Mouse (Mus musculus): ENCODE data around the gene Taf4. TPM values are rescaled to one million over a fixed set of nuclear protein-coding genes. Genes with fewer than 3 reads are reported as not detected.

Taf4 gene
- polyA plus RNA-seq, 1 experiment from 2014 or later, result 4.9 TPM

DNA sequence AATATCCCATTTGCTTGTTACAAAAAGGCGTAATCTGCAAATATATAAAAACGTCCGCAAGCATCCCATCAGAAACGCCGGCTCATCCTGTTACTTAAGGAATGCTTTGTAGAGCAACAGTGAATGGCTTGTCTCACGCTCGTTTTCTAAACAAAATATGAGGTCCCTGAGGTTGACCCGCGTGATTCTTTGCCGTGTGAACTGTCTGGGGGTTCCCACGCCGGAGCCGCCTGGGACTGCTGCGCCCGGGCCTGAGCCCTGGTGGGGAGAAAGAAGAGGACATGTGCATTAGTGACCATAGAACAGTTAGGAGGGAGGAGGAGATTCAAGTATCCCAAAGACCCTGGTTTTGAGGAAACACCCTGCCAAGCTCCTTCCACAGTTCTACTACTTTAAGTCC is 63.1 kb downstream of the Taf4 start:
- Histone ChIP-seq H3K4me3 (ENCODE audit: low read depth, low read length) (no peak overlapping the region), H3K4me1 (replicated peaks; ENCODE audit: control insufficient read depth, insufficient read depth, low read length) (no peaks in the 10 kb centered on the region), H3K27me3 (replicated peaks; ENCODE audit: control insufficient read depth, insufficient read depth, low read length) (no peaks in the 10 kb centered on the region), H3K4me2 (no peak overlapping the region), H3K27ac (ENCODE audit: low read depth, low read length) (no peak overlapping the region), H3K9ac (ENCODE audit: low read depth, low read length) (no peak overlapping the region), H3K36me3 (ENCODE audit: control insufficient read depth, insufficient read depth, low read length) (peaks cover 20% of the 10 kb centered on the region; the same call in 1 of the 2 replicates), H3K9me3 (ENCODE audit: control insufficient read depth, low read length) (no peaks in the 10 kb centered on the region)
- 90% methylated on average over 15 of the region's 15 CpGs for WGBS
- ATAC-seq (replicated peaks; ENCODE audit: low FRiP score) (no peak), DNase-seq (ENCODE audit: low spot score) (no peak)

DNA sequence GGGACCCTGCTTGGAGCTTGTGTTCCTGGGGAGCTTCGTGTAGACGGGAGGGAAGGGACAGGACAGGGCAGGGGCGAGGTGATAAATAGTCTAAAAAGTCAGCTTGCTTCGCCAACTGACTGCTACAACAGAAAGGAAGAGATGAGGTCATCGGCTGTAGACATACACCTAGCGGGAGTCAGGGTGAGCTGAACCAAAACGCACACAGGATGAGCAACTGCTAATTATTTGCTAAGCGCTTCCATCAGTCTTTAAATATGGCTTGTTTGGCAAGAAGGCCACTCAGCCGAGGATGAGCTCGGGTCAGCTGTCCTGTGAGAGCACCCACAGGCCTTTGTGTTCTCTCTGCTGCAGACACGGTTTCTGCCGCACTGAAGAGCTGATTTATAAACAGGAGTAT is 63.5 kb downstream of the Taf4 start:
- ATAC-seq (replicated peaks; ENCODE audit: low FRiP score), result no peak

DNA sequence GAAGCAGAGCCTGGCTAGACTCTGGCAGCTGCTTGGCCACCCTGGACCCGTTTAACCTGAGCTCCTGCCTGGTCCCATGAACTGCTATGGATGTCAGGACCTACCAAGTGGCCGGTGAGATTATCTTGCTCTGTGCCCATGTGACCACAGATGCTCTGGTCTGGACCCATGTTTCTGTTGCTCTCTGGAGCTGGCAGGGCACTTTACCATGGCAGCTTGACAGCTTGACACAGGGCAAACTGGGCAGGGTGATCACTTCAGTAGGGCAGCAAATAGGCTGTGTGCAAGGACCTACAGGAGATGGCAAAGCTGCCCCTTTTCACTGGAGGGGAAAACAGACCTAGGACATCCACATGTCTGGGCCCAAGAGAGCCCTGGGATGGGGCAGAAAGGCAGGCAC is 79.5 kb downstream of the Taf4 start:
- Histone ChIP-seq H3K9ac (ENCODE audit: low read depth, low read length) (no peak overlapping the region), H3K36me3 (ENCODE audit: control insufficient read depth, insufficient read depth, low read length) (no peaks in the 10 kb centered on the region), H3K9me3 (ENCODE audit: control insufficient read depth, low read length) (no peaks in the 10 kb centered on the region), H3K4me3 (ENCODE audit: low read depth, low read length) (no peak overlapping the region), H3K4me2 (no peak overlapping the region), H3K27ac (ENCODE audit: low read depth, low read length) (no peak overlapping the region), H3K4me1 (replicated peaks; ENCODE audit: control insufficient read depth, insufficient read depth, low read length) (no peaks in the 10 kb centered on the region), H3K27me3 (replicated peaks; ENCODE audit: control insufficient read depth, insufficient read depth, low read length) (no peaks in the 10 kb centered on the region)
- 78% methylated on average over 2 of the region's 2 CpGs for WGBS
- no peak for DNase-seq (ENCODE audit: low spot score)
- ATAC-seq (replicated peaks; ENCODE audit: low FRiP score), result no peak

More for the DNA sequence above, 63.5 kb downstream of the Taf4 start:
- Histone ChIP-seq H3K4me3 (ENCODE audit: low read depth, low read length) (no peak overlapping the region), H3K9ac (ENCODE audit: low read depth, low read length) (no peak overlapping the region), H3K9me3 (ENCODE audit: control insufficient read depth, low read length) (no peaks in the 10 kb centered on the region), H3K4me2 (no peak overlapping the region), H3K4me1 (replicated peaks; ENCODE audit: control insufficient read depth, insufficient read depth, low read length) (no peaks in the 10 kb centered on the region), H3K36me3 (ENCODE audit: control insufficient read depth, insufficient read depth, low read length) (peaks cover 20% of the 10 kb centered on the region; the same call in 1 of the 2 replicates), H3K27me3 (replicated peaks; ENCODE audit: control insufficient read depth, insufficient read depth, low read length) (no peaks in the 10 kb centered on the region), H3K27ac (ENCODE audit: low read depth, low read length) (no peak overlapping the region)
- no peak for DNase-seq (ENCODE audit: low spot score)
- 77% methylated on average over 12 of the region's 12 CpGs for WGBS

DNA sequence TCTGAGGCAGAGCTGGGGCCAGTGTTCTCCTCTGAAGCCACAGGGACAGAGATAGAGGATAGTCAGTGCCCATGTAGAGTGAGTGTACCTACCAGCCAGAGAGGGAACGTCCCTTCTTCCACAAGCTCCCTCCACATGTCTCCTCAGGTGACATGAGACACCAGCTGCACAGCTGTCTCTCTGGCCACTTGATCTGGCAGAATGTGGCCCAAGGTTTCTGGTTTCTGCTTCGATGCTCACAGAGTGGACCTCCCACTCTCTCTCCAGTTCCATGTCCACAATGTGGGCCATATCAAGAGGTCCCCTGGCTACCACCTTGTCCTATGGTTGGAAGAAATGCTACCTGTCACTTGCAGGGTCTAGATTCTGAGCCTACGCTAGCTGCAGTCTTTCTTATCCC is 85.4 kb downstream of the Taf4 start:
- Histone ChIP-seq H3K4me3 (ENCODE audit: low read depth, low read length) (no peak overlapping the region), H3K4me1 (replicated peaks; ENCODE audit: control insufficient read depth, insufficient read depth, low read length) (no peaks in the 10 kb centered on the region), H3K36me3 (ENCODE audit: control insufficient read depth, insufficient read depth, low read length) (no peaks in the 10 kb centered on the region), H3K9me3 (ENCODE audit: control insufficient read depth, low read length) (no peaks in the 10 kb centered on the region), H3K4me2 (no peak overlapping the region), H3K9ac (ENCODE audit: low read depth, low read length) (no peak overlapping the region), H3K27ac (ENCODE audit: low read depth, low read length) (no peak overlapping the region), H3K27me3 (replicated peaks; ENCODE audit: control insufficient read depth, insufficient read depth, low read length) (no peaks in the 10 kb centered on the region)
- 76% methylated on average over 3 of the region's 3 CpGs for WGBS
- ATAC-seq (replicated peaks; ENCODE audit: low FRiP score) (no peak), DNase-seq (ENCODE audit: low spot score) (no peak)

DNA sequence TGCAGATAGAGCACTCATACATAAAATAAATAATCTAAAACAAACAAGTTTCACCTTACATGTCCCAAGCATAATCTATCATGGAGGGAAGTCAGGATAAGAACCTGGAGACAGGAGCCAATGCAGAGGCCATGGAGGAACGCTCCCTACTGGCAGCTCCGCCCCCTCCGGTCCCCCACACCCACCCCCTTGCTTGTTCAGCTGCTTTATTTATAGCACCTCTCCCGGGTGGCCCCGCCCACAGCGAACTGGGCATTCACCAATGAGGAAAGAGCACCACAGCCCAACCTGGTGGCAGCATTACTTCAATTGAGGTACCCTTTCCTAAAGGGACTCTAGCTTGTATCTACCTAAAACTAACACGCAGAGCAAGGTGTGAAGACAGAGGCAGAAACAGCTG is 91.9 kb downstream of the Taf4 start:
- no peaks in the 10 kb centered on the region for H3K4me1 ChIP-seq (replicated peaks; ENCODE audit: control insufficient read depth, insufficient read depth, low read length)
- no peak overlapping the region for H3K9ac ChIP-seq (ENCODE audit: low read depth, low read length)
- ATAC-seq (replicated peaks; ENCODE audit: low FRiP score) (no peak), DNase-seq (ENCODE audit: low spot score) (no peak)
- no peak overlapping the region for H3K4me2 ChIP-seq
- 33% methylated on average over 7 of the region's 7 CpGs for WGBS
- no peak overlapping the region for H3K27ac ChIP-seq (ENCODE audit: low read depth, low read length)
- no peaks in the 10 kb centered on the region for H3K9me3 ChIP-seq (ENCODE audit: control insufficient read depth, low read length)
- no peaks in the 10 kb centered on the region for H3K27me3 ChIP-seq (replicated peaks; ENCODE audit: control insufficient read depth, insufficient read depth, low read length)
- no peak overlapping the region for H3K4me3 ChIP-seq (ENCODE audit: low read depth, low read length)
- H3K36me3 ChIP-seq (ENCODE audit: control insufficient read depth, insufficient read depth, low read length), result no peaks in the 10 kb centered on the region

DNA sequence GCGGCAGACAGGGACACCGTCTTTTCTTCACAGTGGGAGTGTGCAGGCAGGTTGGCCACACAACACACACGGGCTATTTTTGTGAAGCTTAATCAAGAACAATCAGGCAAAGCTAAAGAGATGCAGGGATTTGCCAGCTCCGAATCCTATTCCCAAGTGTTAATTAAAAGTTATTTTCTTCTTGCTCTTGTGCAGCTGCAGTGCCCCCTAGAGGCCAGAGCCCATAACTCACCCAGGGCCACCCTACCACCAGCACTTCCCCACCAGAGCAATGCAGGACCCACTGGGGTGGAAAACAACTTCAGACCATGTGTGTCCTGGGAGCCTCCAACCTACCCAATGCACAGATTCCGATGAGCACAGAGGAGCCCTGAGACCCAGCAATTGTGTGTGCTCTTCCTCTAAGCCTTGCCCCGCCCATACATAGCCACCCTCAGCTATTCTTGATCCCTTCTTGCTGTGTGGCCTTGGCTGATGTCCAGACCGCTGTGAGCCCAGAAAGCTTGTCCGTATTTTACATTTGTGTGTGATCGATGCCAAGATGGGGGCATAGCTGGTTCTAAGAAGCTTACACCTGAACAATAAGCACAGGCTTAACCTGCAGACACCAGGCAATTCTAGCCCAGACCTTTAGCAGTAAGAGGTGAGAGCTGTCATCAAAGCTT is 98.8 kb downstream of the Taf4 start:
- no peaks in the 10 kb centered on the region for H3K36me3 ChIP-seq (ENCODE audit: control insufficient read depth, insufficient read depth, low read length)
- no peaks in the 10 kb centered on the region for H3K4me1 ChIP-seq (replicated peaks; ENCODE audit: control insufficient read depth, insufficient read depth, low read length)
- no peaks in the 10 kb centered on the region for H3K27me3 ChIP-seq (replicated peaks; ENCODE audit: control insufficient read depth, insufficient read depth, low read length)
- H3K4me2 ChIP-seq, result no peak overlapping the region
- no peaks in the 10 kb centered on the region for H3K9me3 ChIP-seq (ENCODE audit: control insufficient read depth, low read length)
- no peak overlapping the region for H3K27ac ChIP-seq (ENCODE audit: low read depth, low read length)
- no peak for ATAC-seq (replicated peaks; ENCODE audit: low FRiP score)
- H3K4me3 ChIP-seq (ENCODE audit: low read depth, low read length), result no peak overlapping the region
- no peak for DNase-seq (ENCODE audit: low spot score)
- WGBS, result 64% methylated on average over 9 of the region's 9 CpGs
- H3K9ac ChIP-seq (ENCODE audit: low read depth, low read length), result no peak overlapping the region

DNA sequence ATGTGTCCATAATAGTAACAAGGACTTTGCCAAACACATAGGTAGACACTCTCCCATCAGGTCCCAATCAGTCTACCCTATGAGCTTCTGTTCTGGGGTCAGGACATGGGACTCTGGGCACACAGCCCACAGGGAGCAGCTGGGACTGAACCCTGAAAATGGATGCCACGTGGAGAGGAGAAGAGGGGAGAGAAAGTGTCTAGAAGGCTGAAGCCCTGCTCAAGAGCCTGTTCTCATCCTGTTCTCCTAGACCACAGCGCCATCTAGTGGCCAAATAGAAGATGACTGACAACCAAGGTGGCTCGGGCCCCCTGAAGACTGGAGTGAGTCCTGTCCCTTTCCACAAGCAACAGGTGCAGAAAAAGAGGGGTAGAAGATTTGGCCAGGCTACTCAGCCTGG is 101.3 kb downstream of the Taf4 start:
- whole genome bisulfite sequencing, result 4% methylated on average over 3 of the region's 3 CpGs
- Histone ChIP-seq H3K9ac (ENCODE audit: low read depth, low read length) (no peak overlapping the region), H3K4me2 (no peak overlapping the region), H3K4me3 (ENCODE audit: low read depth, low read length) (no peak overlapping the region), H3K27me3 (replicated peaks; ENCODE audit: control insufficient read depth, insufficient read depth, low read length) (no peaks in the 10 kb centered on the region), H3K4me1 (replicated peaks; ENCODE audit: control insufficient read depth, insufficient read depth, low read length) (no peaks in the 10 kb centered on the region), H3K36me3 (ENCODE audit: control insufficient read depth, insufficient read depth, low read length) (no peaks in the 10 kb centered on the region), H3K27ac (ENCODE audit: low read depth, low read length) (no peak overlapping the region), H3K9me3 (ENCODE audit: control insufficient read depth, low read length) (no peaks in the 10 kb centered on the region)
- ATAC-seq (replicated peaks; ENCODE audit: low FRiP score), result peak; percentile 17; the same call in 1 of the 2 replicates
- DNase-seq (ENCODE audit: low spot score), result peak; percentile 64

DNA sequence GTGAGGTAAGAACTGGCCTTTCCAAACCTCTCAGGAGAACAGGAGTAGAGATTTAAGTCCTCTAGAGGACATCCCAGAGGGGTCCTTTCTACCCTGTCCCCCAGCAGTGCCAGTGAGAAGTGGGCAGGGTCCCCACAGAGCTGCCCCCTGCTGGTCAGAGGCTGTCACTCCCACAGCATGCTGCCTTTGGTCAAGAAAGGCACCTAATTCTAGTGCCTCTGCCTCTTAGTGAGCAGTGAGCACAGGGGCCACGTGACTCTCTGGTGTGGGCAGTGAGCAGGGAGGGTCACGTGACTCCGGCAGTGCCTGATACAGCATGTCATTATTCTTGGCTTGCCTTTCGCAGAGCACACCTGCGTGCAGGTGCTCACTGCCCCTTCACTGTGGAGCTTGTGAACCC is 103.1 kb downstream of the Taf4 start:
- no peaks in the 10 kb centered on the region for H3K36me3 ChIP-seq (ENCODE audit: control insufficient read depth, insufficient read depth, low read length)
- ATAC-seq (replicated peaks; ENCODE audit: low FRiP score) (no peak), DNase-seq (ENCODE audit: low spot score) (no peak)
- H3K27ac ChIP-seq (ENCODE audit: low read depth, low read length), result no peak overlapping the region
- 35% methylated on average over 5 of the region's 5 CpGs for WGBS
- H3K4me3 ChIP-seq (ENCODE audit: low read depth, low read length), result no peak overlapping the region
- H3K27me3 ChIP-seq (replicated peaks; ENCODE audit: control insufficient read depth, insufficient read depth, low read length), result no peaks in the 10 kb centered on the region
- H3K9ac ChIP-seq (ENCODE audit: low read depth, low read length), result no peak overlapping the region
- H3K9me3 ChIP-seq (ENCODE audit: control insufficient read depth, low read length), result no peaks in the 10 kb centered on the region
- H3K4me2 ChIP-seq, result no peak overlapping the region
- H3K4me1 ChIP-seq (replicated peaks; ENCODE audit: control insufficient read depth, insufficient read depth, low read length), result no peaks in the 10 kb centered on the region

DNA sequence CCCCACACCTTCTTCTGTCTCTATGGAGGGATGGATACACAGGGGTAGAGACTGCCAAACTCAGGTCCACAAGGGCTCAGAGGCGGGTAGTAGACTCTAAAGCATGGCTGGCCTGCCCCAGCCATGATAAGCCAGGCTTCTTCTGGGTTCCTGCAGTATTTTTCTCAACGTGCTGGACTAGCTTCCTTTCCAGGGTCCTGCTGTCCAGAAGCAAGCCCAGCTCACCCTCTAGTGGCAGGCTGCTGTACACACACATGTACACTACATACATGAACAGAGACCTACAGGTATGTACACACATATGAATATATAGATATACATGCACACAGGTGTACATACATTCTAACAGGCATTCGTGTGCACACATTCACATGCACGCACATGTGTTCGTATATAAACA is 103.7 kb downstream of the Taf4 start:
- WGBS, result 65% methylated on average over 5 of the region's 5 CpGs
- ATAC-seq (replicated peaks; ENCODE audit: low FRiP score), result no peak
- Histone ChIP-seq H3K4me1 (replicated peaks; ENCODE audit: control insufficient read depth, insufficient read depth, low read length) (no peaks in the 10 kb centered on the region), H3K4me2 (no peak overlapping the region), H3K36me3 (ENCODE audit: control insufficient read depth, insufficient read depth, low read length) (no peaks in the 10 kb centered on the region), H3K27ac (ENCODE audit: low read depth, low read length) (no peak overlapping the region), H3K9ac (ENCODE audit: low read depth, low read length) (no peak overlapping the region), H3K4me3 (ENCODE audit: low read depth, low read length) (no peak overlapping the region), H3K27me3 (replicated peaks; ENCODE audit: control insufficient read depth, insufficient read depth, low read length) (no peaks in the 10 kb centered on the region), H3K9me3 (ENCODE audit: control insufficient read depth, low read length) (no peaks in the 10 kb centered on the region)
- no peak for DNase-seq (ENCODE audit: low spot score)

Measured in liver, embryonic 11.5 days (tissue).